Mouse (Mus musculus) liver, postnatal 0 days (tissue): ENCODE data around the gene Gpr157. TPM values are rescaled to one million over a fixed set of nuclear protein-coding genes. Genes with fewer than 3 reads are reported as not detected.
A peak's percentile ranks its signal among the peaks of the same experiment; 100 is the strongest.

Experiments used
- ATAC-seq: fragments of 200-750 bp; cut with Nextera tagmentation; 2 replicates; pipeline ENCODE4 v1.8.0; 2017; ENCODE audit warnings: mild to moderate bottlenecking, moderate library complexity
- DNase-seq: peaks from one replicate; pipeline ENCODE4 v3.0.0-alpha.2; 2016
- H3K27ac ChIP-seq: fragments of 300-500 bp; sonication (generic); 2 replicates; pipeline ENCODE4 v1.5.1; 2014; ENCODE audit warnings: antibody characterized with exemption, moderate library complexity, mild to moderate bottlenecking, low read depth
- H3K27me3 ChIP-seq: fragments of 300-500 bp; sonication (generic); 2 replicates; pipeline ENCODE4 v1.6.1; 2014; ENCODE audit warnings: low read length, control low read depth, mixed read lengths; ENCODE audit not compliant: insufficient read depth
- H3K36me3 ChIP-seq: fragments of 300-500 bp; sonication (generic); replicated peaks from 2 replicates; pipeline ENCODE4 v1.6.1; 2014; ENCODE audit warnings: mild to moderate bottlenecking, control low read depth, low read length, moderate library complexity, mixed read lengths; ENCODE audit not compliant: insufficient read depth
- H3K4me1 ChIP-seq: fragments of 300-500 bp; sonication (generic); 2 replicates; pipeline ENCODE4 v1.6.1; 2014; ENCODE audit warnings: antibody characterized with exemption, mild to moderate bottlenecking, control low read depth; ENCODE audit not compliant: insufficient read depth
- H3K4me2 ChIP-seq: fragments of 300-500 bp; sonication (generic); 2 replicates; pipeline ENCODE4 v1.6.1; 2014; ENCODE audit warnings: low read depth, mild to moderate bottlenecking, low read length, moderate library complexity, mixed read lengths
- H3K4me3 ChIP-seq: fragments of 300-500 bp; sonication (generic); 2 replicates; pipeline ENCODE4 v1.5.1; 2014; ENCODE audit warnings: low read depth, low read length
- H3K9ac ChIP-seq: fragments of 300-500 bp; sonication (generic); replicated peaks from 2 replicates; pipeline ENCODE4 v1.6.1; 2014; ENCODE audit warnings: mild to moderate bottlenecking, moderate library complexity
- H3K9me3 ChIP-seq: fragments of 300-500 bp; sonication (generic); 2 replicates; pipeline ENCODE4 v1.6.1; 2016; ENCODE audit warnings: mild to moderate bottlenecking, control low read depth, low read length, mixed read lengths
- CTCF ChIP-seq: sonication (generic); IDR thresholded peaks from 2 replicates; pipeline ENCODE4 v1.5.1; 2016; ENCODE audit warnings: antibody characterized with exemption, low read depth
- EP300 ChIP-seq: IDR thresholded peaks from 2 replicates; pipeline ENCODE4 v1.6.1; 2016; ENCODE audit warnings: antibody characterized with exemption, low read depth, mild to moderate bottlenecking
- WGBS: fragments of 180-500 bp; shearing (Covaris S2); extraction: QIAGEN DNeasy Blood & Tissue Kit; methylation state at CpG from one replicate; pipeline ENCODE4 v1.1.7; 2014; ENCODE audit not compliant: insufficient replicate concordance; 5-methylcytosine and 5-hydroxymethylcytosine counted together
- polyA plus RNA-seq: library from polyadenylated mRNA; unstranded; fragments of >200 nt; fragmentation: Nextera tagmentation; extraction: Ambion mirVana; gene quantifications from 2 replicates; pipeline ENCODE4 v1.2.1, GENCODE M21; 2015

The Gpr157 gene
- polyA plus RNA-seq, 1 experiment from 2014 or later: 0.33 TPM

DNA sequence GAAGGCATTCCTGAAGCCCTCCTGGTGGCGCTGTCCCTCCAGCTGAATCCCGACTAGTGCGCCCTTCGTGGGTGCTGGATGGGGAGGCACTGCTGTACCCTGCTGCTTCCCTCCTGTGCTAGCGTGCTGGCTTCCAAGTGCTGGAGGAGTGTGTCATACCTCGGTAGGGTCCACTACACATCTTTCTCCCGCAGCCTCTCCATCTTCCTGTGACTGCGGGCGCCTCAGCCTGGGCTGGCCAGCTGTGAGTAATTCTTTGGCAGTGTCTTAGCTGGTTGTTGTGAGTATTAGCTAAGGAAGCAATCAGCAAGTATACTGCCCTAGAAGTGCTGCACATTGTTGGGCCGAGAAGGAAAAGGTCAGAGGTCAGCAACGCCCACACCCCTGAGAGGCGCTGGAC lies 18.9 kb upstream of the Gpr157 start:
- no peak for TF ChIP-seq EP300
- no peak for TF ChIP-seq CTCF
- Histone ChIP-seq H3K4me3 (no peak overlapping the region), H3K36me3 (no peaks in the 10 kb centered on the region), H3K27ac (no peak overlapping the region), H3K4me2 (no peak overlapping the region), H3K9ac (no peak overlapping the region), H3K27me3 (no peaks in the 10 kb centered on the region), H3K9me3 (no peaks in the 10 kb centered on the region), H3K4me1 (no peaks in the 10 kb centered on the region; the same call in 1 of the 2 replicates)
- ATAC-seq: no peak
- WGBS: 81% methylated on average over 12 of the region's 12 CpGs
- DNase-seq: no peak

DNA sequence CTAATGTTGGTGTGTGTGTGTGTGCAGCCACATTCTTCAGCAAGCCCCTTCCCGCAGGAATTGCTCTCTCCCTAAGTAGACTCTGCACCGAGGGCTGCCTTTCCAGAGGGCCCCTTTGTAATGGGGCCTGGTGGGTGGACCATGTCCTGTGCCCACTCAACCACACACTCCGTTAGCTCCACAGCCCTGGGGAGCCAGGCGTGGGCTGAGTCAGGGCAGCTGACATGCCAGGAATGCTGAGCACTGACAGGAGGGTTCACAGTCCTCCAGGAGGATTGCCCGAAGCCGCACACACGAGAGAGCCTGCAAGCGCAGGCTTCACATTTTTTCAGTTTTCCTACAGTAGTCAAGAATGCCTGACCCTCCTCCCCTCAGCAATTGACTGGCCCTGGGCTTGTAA lies 17.0 kb upstream of the Gpr157 start:
- no peak for DNase-seq
- no peaks in the 10 kb centered on the region for H3K27me3 ChIP-seq
- no peaks in the 10 kb centered on the region for H3K36me3 ChIP-seq
- no peak for TF ChIP-seq CTCF
- no peak for TF ChIP-seq EP300
- no peaks in the 10 kb centered on the region for H3K9me3 ChIP-seq
- H3K27ac ChIP-seq: no peak overlapping the region
- H3K4me3 ChIP-seq: no peak overlapping the region
- ATAC-seq: no peak
- H3K9ac ChIP-seq: no peak overlapping the region
- no peaks in the 10 kb centered on the region for H3K4me1 ChIP-seq
- no peak overlapping the region for H3K4me2 ChIP-seq
- 72% methylated on average over 8 of the region's 8 CpGs for WGBS

DNA sequence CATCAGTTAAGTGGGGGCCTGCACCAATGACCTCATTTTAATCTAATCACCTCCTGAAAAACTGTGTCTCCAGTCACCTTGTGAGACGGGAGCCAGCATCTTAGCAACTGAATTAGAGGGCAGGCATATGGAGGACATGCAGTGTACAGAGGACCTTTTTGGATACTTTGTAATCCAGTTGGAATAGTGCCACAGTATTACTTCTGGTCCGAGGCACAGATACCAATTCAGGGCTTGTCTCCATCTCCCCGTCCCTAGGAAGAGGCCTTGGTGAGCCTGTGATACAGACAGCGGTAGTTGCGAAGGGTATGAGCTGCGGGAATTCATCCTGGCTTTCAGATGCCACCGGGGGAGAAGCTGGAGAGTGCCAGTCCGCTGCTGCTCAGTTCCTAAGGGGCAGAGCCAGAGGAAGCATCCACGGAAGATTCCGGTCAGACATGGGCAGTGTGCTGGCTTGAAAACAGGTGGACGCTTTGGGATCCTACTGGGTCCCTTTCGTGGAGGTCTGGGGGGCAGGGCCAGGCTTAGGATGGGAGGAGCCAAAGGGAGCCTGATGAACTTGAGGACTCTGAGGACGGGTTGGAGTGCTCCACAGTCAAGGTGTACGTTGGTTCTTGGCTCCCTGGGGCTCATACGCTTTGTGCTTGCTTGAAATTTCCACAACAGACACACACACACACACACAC lies 14.6 kb upstream of the Gpr157 start:
- Histone ChIP-seq H3K4me1 (no peaks in the 10 kb centered on the region), H3K9ac (no peak overlapping the region), H3K36me3 (no peaks in the 10 kb centered on the region), H3K9me3 (no peaks in the 10 kb centered on the region), H3K4me3 (no peak overlapping the region), H3K27me3 (no peaks in the 10 kb centered on the region), H3K27ac (no peak overlapping the region), H3K4me2 (no peak overlapping the region)
- DNase-seq (no peak), ATAC-seq (no peak)
- WGBS: 68% methylated on average over 15 of the region's 15 CpGs
- TF ChIP-seq EP300: no peak
- no peak for TF ChIP-seq CTCF

DNA sequence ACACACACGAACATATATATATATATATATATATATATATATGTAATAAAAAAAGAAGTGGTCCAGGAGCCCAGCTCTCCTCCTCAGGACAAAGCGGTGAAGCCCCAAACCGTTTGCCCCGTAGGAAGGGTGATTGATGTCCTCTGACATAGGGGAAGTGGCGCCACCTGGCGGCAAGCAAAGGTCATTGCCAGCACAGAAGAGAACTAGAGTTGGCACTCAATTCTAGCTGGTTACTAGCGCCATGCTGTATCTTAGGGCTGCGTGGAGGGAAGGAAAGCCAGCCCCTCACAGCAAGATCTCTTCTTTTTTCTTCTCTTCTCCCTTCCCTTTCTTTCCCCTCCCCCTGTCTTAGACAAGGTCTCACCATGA lies 14.1 kb upstream of the Gpr157 start:
- peak; percentile 91 for TF ChIP-seq CTCF
- no peak for TF ChIP-seq EP300
- WGBS: 13% methylated on average over 8 of the region's 8 CpGs
- H3K9ac ChIP-seq: no peak overlapping the region
- peak; percentile 76 for DNase-seq
- no peaks in the 10 kb centered on the region for H3K9me3 ChIP-seq
- H3K27me3 ChIP-seq: no peaks in the 10 kb centered on the region
- no peak overlapping the region for H3K4me2 ChIP-seq
- H3K27ac ChIP-seq: no peak overlapping the region
- H3K4me1 ChIP-seq: no peaks in the 10 kb centered on the region
- H3K4me3 ChIP-seq: no peak overlapping the region
- ATAC-seq: peak; percentile 45
- no peaks in the 10 kb centered on the region for H3K36me3 ChIP-seq

DNA sequence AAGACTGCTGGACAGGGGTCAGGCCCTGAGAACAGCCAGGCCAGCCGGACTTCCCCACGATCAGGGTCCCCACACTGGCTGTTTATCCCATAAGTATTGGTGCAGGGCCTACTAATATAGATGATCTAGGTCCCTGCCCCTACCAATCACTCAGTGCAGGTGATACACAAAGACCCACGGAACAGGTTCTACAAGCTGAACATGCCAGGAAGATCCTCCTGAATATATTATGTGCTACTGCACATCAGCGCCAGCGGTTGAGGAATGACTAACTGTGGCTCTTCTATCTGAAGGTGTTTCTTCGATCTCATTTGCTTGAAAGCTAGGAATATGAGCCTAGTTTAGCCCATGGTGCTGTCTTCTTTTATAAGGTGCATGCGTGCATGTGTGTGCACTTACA lies 11.8 kb upstream of the Gpr157 start:
- DNase-seq (no peak), ATAC-seq (no peak)
- Histone ChIP-seq H3K27me3 (no peaks in the 10 kb centered on the region), H3K36me3 (no peaks in the 10 kb centered on the region), H3K4me1 (no peaks in the 10 kb centered on the region), H3K4me3 (no peak overlapping the region), H3K27ac (no peak overlapping the region), H3K9me3 (no peaks in the 10 kb centered on the region), H3K4me2 (no peak overlapping the region), H3K9ac (no peak overlapping the region)
- TF ChIP-seq CTCF (no peak), EP300 (no peak)
- 78% methylated on average over 7 of the region's 7 CpGs for WGBS

DNA sequence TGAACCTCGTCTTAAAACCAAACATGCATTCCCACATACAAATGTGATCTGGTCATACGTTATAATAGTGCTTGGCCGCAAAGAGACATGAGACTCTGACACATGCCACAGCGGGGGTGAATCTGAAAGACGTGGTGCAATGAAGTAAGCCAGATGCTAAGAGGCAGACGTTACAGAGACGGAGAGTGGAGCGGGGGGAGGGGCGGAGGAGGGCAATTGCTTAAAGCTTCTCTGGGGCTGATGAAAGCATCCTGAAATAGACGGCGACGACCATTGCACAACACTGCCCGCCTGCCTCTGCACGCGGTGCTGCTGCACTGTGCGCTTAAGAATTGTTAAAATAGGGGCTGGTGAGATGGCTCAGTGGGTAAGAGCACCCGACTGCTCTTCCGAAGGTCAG lies 11.0 kb upstream of the Gpr157 start:
- no peaks in the 10 kb centered on the region for H3K4me1 ChIP-seq
- peak overlapping the region; percentile 39; the same call in 1 of the 2 replicates for H3K27ac ChIP-seq
- ATAC-seq (peak; percentile 72; the same call in 1 of the 2 replicates), DNase-seq (peak; percentile 75)
- no peak overlapping the region for H3K9ac ChIP-seq
- no peaks in the 10 kb centered on the region for H3K9me3 ChIP-seq
- H3K36me3 ChIP-seq: no peaks in the 10 kb centered on the region
- no peaks in the 10 kb centered on the region for H3K27me3 ChIP-seq
- H3K4me3 ChIP-seq: no peak overlapping the region
- WGBS: 43% methylated on average over 18 of the region's 18 CpGs
- H3K4me2 ChIP-seq: no peak overlapping the region
- TF ChIP-seq CTCF (no peak), EP300 (no peak)
